Mouse (Mus musculus): ENCODE data around the gene Upk3a. TPM values are rescaled to one million over a fixed set of nuclear protein-coding genes. Genes with fewer than 3 reads are reported as not detected.

The Upk3a gene
- polyA plus RNA-seq, 1 experiment: not detected

DNA sequence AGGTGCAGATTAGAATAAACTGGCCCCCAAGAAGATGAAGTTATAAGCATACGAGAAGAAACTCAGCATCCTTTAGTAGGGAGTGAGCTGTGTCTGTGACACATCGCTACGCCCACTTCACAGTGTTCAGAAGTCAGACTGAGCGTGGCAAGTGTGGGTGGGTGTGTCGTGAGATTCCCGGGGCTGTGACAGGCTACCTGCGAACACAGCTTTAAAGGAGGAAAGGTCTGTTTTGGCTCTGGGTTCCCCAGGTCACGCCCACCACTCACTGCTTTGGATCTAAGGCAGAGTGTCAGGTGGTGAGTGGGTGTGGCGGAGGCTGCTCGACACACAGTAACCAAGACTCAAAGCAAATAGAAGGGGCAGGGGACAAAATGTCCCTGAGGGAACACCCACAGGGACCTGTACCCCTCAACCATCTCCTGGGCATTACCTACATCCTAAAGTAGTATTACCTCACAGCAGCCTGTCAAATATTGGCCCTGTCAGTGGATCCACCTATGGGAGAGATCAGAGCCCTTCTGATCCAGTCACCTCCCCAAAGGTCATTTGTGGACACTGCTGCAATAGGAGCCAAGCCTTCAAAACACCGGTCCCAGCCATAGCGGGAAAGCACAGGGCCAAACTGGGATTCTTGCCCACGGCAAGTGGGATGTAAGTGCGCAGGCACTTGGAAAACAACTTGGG lies 19.0 kb upstream of the Upk3a start:
- no peaks in the 10 kb centered on the region for H3K4me1 ChIP-seq (ENCODE audit: control insufficient read depth)

DNA sequence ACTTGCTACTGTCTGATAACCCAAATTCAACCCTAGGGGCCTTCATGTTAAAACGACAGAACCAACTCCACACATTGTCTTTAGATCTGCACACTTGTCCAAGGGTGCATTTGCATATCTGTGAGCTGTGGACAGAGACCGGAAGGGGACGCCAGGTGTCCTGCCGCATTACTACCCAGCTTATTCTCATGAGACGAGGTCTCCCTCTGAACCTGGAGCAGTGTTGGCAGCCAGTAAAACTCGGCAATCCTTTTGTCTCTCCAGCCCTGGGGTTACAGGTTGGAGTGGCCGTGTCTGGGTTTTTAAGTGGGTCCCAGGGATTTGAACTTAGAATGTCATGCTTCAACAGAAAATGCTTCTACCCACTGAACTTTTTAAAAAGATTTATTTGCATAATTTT lies 17.0 kb upstream of the Upk3a start:
- no peaks in the 10 kb centered on the region for H3K36me3 ChIP-seq (ENCODE audit: control insufficient read depth)
- no peaks in the 10 kb centered on the region for H3K9me3 ChIP-seq (ENCODE audit: control insufficient read depth, low read length)
- no peak for TF ChIP-seq TAL1 (IDR thresholded peaks at IDR 0.05; ENCODE audit: low read length)
- TF ChIP-seq GATA1 (IDR thresholded peaks at IDR 0.05; ENCODE audit: low read length): no peak
- H3K4me3 ChIP-seq (replicated peaks): no peak overlapping the region
- H3K4me1 ChIP-seq (ENCODE audit: control insufficient read depth): no peaks in the 10 kb centered on the region
- peaks cover 4% of the 10 kb centered on the region for H3K27me3 ChIP-seq (ENCODE audit: control insufficient read depth)

More for the DNA sequence above, 19.0 kb upstream of the Upk3a start:
- Histone ChIP-seq H3K27me3 (ENCODE audit: control insufficient read depth) (peaks cover 4% of the 10 kb centered on the region), H3K9me3 (ENCODE audit: control insufficient read depth, low read length) (no peaks in the 10 kb centered on the region), H3K4me3 (replicated peaks) (no peak overlapping the region), H3K36me3 (ENCODE audit: control insufficient read depth) (no peaks in the 10 kb centered on the region)
- no peak for TF ChIP-seq TAL1 (IDR thresholded peaks at IDR 0.05; ENCODE audit: low read length)
- TF ChIP-seq GATA1 (IDR thresholded peaks at IDR 0.05; ENCODE audit: low read length): no peak

DNA sequence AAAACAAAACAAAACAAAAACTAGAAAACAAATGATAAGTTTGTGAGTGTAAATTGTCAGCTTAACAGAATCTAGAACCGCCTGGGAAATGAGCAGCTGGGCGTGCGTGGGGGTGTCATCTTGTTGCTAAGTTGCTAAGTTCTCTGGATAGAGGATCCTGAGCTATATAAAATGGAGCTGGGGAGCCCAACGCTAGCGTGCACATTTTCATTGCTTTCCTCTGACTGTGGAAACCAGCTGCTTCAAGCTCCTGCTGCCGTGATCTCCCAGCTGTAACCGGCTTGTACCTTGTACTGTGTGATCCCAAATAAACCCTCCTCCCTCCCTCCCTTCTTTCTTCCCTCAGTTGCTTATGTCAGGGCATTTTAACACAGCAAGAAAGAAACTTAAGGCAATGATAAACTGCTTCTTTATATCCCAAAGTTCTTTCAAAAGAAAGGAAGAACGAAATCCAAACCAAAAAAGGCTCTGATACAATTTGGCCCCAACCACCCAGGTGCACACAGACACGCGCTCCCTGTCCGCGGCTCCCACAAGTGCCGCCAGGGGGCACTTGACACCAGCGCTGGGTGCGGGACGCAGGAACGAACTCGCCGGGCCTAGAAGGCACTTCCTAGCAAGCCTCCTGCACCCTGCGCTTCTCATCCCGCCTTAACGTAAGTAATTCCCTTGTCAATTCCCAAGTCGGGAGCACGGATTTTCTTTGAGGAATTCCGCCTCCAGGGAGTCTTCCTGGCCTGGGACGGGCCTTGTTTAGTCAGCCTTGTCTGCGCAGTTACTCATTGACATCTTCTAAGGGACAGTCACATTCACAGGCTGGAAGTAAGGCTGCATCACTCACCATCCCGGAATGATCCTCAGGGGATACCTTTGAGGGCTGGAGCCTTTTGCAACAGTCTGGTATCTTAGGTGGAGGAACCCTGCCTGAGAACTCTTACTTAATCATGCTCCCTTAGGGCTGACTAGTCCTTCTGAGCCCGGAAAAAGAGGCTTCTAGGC lies 15.7 kb upstream of the Upk3a start:
- peaks cover 4% of the 10 kb centered on the region for H3K27me3 ChIP-seq (ENCODE audit: control insufficient read depth)
- H3K36me3 ChIP-seq (ENCODE audit: control insufficient read depth): no peaks in the 10 kb centered on the region
- no peaks in the 10 kb centered on the region for H3K4me1 ChIP-seq (ENCODE audit: control insufficient read depth)
- no peaks in the 10 kb centered on the region for H3K9me3 ChIP-seq (ENCODE audit: control insufficient read depth, low read length)
- no peak for TF ChIP-seq TAL1 (IDR thresholded peaks at IDR 0.05; ENCODE audit: low read length)
- no peak overlapping the region for H3K4me3 ChIP-seq (replicated peaks)

DNA sequence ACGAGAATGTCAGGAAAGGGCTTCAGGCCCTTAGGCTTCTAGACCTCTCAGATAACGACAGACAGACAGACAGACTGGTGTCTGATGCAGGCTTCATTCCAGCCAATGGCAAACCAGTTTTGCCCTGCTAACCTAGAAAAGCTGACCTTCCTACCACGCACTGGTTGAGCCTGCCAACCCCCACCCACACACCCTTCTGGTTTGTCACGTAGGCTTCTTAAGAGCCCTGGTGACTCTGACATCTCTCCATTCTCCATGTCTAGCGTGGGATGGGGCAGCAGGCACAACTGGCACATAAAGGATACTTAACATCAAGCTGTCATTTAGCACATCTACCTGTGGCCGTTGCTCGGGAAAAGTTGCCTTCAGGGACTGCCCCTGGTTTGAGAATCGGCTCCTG lies 7.3 kb upstream of the Upk3a start:
- TF ChIP-seq GATA1 (IDR thresholded peaks at IDR 0.05; ENCODE audit: low read length) (no peak), TAL1 (IDR thresholded peaks at IDR 0.05; ENCODE audit: low read length) (no peak)
- Histone ChIP-seq H3K4me3 (replicated peaks) (no peak overlapping the region), H3K27me3 (ENCODE audit: control insufficient read depth) (no peaks in the 10 kb centered on the region), H3K4me1 (ENCODE audit: control insufficient read depth) (no peaks in the 10 kb centered on the region), H3K9me3 (ENCODE audit: control insufficient read depth, low read length) (no peaks in the 10 kb centered on the region), H3K36me3 (ENCODE audit: control insufficient read depth) (no peaks in the 10 kb centered on the region)

DNA sequence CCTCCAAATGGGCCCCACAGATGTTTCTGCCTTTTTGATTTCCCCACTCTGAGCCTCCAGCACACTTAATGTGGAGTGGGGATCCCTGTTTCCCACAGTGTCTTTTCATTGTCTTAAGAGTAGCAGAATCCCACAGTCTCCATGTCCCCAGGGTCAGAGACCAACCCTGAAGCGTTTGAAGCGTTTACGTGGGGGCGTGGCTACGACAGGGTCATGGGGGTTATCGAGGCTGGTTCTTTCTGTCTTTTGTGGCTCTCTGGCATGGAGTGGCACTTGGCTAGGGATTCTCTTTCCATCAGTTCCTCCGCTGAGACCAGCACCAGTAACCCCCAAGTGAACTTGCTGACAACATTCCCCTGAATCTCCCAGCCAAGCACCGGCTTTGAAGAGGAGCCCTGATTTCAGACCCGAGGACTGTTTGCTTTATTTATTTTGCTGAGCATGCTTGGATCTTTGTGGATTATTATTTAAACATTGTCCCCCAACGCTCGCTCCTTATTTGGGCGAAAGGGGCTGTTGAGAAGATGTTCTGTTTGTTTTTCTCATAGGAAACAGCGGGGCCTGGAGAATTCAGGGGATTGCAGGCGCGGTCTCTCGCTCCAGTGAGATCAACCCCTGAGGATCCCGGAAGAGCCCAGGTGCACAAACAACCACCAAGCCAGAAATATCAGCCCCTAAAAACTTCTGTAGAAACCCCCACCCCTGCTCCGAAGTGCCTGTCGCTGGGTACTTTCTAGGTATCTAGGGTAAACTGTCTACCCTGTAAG lies 4.9 kb upstream of the Upk3a start:
- Histone ChIP-seq H3K27me3 (ENCODE audit: control insufficient read depth) (peaks cover 9% of the 10 kb centered on the region), H3K36me3 (ENCODE audit: control insufficient read depth) (no peaks in the 10 kb centered on the region)
- no peak for TF ChIP-seq GATA1 (IDR thresholded peaks at IDR 0.05; ENCODE audit: low read length)
- no peak for TF ChIP-seq TAL1 (IDR thresholded peaks at IDR 0.05; ENCODE audit: low read length)

DNA sequence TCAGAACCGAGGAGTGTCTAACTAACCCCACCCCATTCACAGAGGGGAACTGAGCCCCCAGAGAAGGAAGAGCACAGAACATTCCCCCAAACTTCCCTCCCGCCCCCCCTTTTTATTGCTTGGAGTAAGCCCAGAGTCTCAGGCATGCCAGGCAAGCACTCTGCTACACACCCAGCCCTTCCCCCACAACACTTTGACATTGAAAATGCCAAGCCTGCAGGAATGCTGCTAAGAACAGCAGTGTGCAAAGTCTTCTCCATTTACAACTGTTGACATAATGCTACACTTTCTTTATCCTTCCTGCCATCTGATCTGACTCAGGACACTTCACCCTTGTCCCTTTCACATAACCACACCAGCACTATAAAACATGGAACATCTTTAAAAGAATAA lies 4.3 kb upstream of the Upk3a start:
- Histone ChIP-seq H3K4me3 (replicated peaks) (no peak overlapping the region), H3K27me3 (ENCODE audit: control insufficient read depth) (peaks cover 14% of the 10 kb centered on the region), H3K9me3 (ENCODE audit: control insufficient read depth, low read length) (no peaks in the 10 kb centered on the region), H3K4me1 (ENCODE audit: control insufficient read depth) (no peaks in the 10 kb centered on the region; the same call in 1 of the 2 replicates), H3K36me3 (ENCODE audit: control insufficient read depth) (no peaks in the 10 kb centered on the region)
- TF ChIP-seq TAL1 (IDR thresholded peaks at IDR 0.05; ENCODE audit: low read length): no peak
- TF ChIP-seq GATA1 (IDR thresholded peaks at IDR 0.05; ENCODE audit: low read length): no peak

More for the DNA sequence above, 4.9 kb upstream of the Upk3a start:
- no peaks in the 10 kb centered on the region for H3K9me3 ChIP-seq (ENCODE audit: control insufficient read depth, low read length)
- no peaks in the 10 kb centered on the region; the same call in 1 of the 2 replicates for H3K4me1 ChIP-seq (ENCODE audit: control insufficient read depth)
- H3K4me3 ChIP-seq (replicated peaks): no peak overlapping the region

DNA sequence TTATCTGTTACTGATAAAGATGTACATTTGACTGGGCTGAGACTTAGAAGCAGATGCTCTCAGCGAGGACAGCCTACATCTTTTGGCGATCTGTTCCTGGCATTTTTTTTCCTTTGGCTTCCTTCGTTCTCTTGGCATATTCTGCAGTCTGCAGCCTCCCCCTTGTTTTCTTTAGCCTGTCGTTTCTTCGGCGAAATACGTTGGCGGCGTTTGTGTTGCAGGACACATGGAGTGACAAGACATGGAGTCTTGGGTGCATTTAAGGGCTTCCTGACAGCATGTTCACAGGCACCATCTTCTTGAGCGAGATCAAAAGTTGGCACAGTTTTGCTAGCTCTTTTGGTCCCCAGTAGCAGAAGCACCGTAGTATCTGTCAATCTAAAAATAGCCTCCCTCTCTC lies 1.2 kb upstream of the Upk3a start:
- no peak for TF ChIP-seq TAL1 (IDR thresholded peaks at IDR 0.05; ENCODE audit: low read length)
- Histone ChIP-seq H3K36me3 (ENCODE audit: control insufficient read depth) (no peaks in the 10 kb centered on the region), H3K4me3 (replicated peaks) (no peak overlapping the region), H3K4me1 (ENCODE audit: control insufficient read depth) (no peaks in the 10 kb centered on the region; the same call in 1 of the 2 replicates), H3K27me3 (ENCODE audit: control insufficient read depth) (peaks cover 16% of the 10 kb centered on the region), H3K9me3 (ENCODE audit: control insufficient read depth, low read length) (no peaks in the 10 kb centered on the region)

DNA sequence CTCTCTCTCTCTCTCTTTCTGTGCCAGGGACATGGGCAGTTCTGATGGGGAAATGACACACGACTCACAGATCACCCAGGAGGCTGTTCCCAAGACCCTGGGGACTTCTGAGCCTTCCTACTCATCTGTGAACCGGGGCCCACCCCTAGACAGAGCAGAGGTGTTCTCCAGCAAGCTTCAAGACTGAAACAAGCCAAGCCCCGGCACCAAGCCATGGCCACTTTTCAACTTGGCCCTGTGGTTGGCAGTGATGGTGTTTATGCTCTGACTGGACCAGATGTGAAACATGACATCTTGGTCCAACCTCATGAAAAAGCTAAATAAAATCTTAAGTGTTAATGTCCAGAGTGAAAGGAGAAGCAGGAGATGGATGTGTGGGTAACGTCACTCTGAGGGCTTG lies 5.3 kb downstream of the Upk3a start:
- no peaks in the 10 kb centered on the region for H3K36me3 ChIP-seq (ENCODE audit: control insufficient read depth)
- TF ChIP-seq GATA1 (IDR thresholded peaks at IDR 0.05; ENCODE audit: low read length): no peak
- TF ChIP-seq TAL1 (IDR thresholded peaks at IDR 0.05; ENCODE audit: low read length): no peak
- no peaks in the 10 kb centered on the region for H3K4me1 ChIP-seq (ENCODE audit: control insufficient read depth)
- H3K9me3 ChIP-seq (ENCODE audit: control insufficient read depth, low read length): no peaks in the 10 kb centered on the region
- H3K27me3 ChIP-seq (ENCODE audit: control insufficient read depth): peaks cover 11% of the 10 kb centered on the region
- no peak overlapping the region for H3K4me3 ChIP-seq (replicated peaks)

All from erythroblast, embryonic 14.5 days (primary cell).